Mouse (Mus musculus): ENCODE measurements around the gene Mblac1. TPM values are rescaled to one million over a fixed set of nuclear protein-coding genes. Genes with fewer than 3 reads are reported as not detected.

Mblac1 gene
- total RNA-seq (2021): 1 to 10 TPM; 7.8 to 9.3 TPM
- long read RNA-seq, experiment 1, partial matches to known transcripts: 0 of 4 reads
- long read RNA-seq, experiment 1, other reads (novel, unspliced or antisense): 0 of 4 reads
- long read RNA-seq, experiment 2, partial matches to known transcripts: 0 of 1 reads
- long read RNA-seq, experiment 2, other reads (novel, unspliced or antisense): 0 of 1 reads

- peak within 1 kb of the TSS; percentile 87 for H3K4me3 ChIP-seq
- intact Hi-C loops (cut with DNase I): no loop called here
- DNase-seq (ENCODE audit: extremely low spot score in 1 of 2, low spot score in 2 of 2): peak; percentile 82 to 86
- peak within 1 kb of the TSS; percentile 93 for H3K27ac ChIP-seq
- no peak for TF ChIP-seq CTCF (IDR thresholded peaks at IDR 0.05)
Observed at GRCm38 (mm10) chr5:138193771-138194727, at the start of gene Mblac1. TSS of gene Mblac1 (plus strand) at chr5:138194314.

- no peak for TF ChIP-seq CTCF (IDR thresholded peaks at IDR 0.05)
- intact Hi-C loops (cut with DNase I): loop anchor here (2.0 kb wide), 1 partner anchor 70 kb away; the partner anchor contains the start of gene Zkscan1
- no peak for DNase-seq (ENCODE audit: extremely low spot score in 1 of 2, low spot score in 2 of 2)
- no peak overlapping the region for H3K27ac ChIP-seq
- peak overlapping the region; percentile 84 for H3K4me3 ChIP-seq
Observed at GRCm38 (mm10) chr5:138154390-138154789, 39.7 kb upstream of the Mblac1 start.

- intact Hi-C loops (cut with DNase I): loop anchor here (1.0 to 5.0 kb wide), 4 partner anchors 38 to 368 kb away; partner anchors contain the start of genes Mepce, Zcwpw1 and Zkscan1
- H3K4me3 ChIP-seq: peak within 1 kb of the TSS; percentile 84
- peak within 1 kb of the TSS; percentile 95 for H3K27ac ChIP-seq
- peak; percentile 85 for TF ChIP-seq CTCF (IDR thresholded peaks at IDR 0.05)
- DNase-seq (ENCODE audit: extremely low spot score in 1 of 2, low spot score in 2 of 2): peak; percentile 86 to 90
Observed at GRCm38 (mm10) chr5:138155443-138155976, 38.6 kb upstream of the Mblac1 start, which contains the start of gene Zfp113. TSS of gene Zfp113 (minus strand) at chr5:138155744.

- peak overlapping the region; percentile 50 for H3K4me3 ChIP-seq
- intact Hi-C loops (cut with DNase I): loop anchor here (10.0 kb wide), 1 partner anchor 825 kb away; the partner anchor contains the start of gene Slc12a9
Observed at GRCm38 (mm10) chr5:138160224-138160762, 33.8 kb upstream of the Mblac1 start.

GRCm38 (mm10) chr5:138160842-138161665, 33.1 kb upstream of the Mblac1 start, which contains the start of gene Cops6:
TSS of gene Cops6 (plus strand) at chr5:138161071.
- no peak for TF ChIP-seq CTCF (IDR thresholded peaks at IDR 0.05)
- peak; percentile 95 to 98 for DNase-seq (ENCODE audit: extremely low spot score in 1 of 2, low spot score in 2 of 2)
- intact Hi-C loops (cut with DNase I): loop anchor here (1.0 to 10.0 kb wide), 3 partner anchors 10 to 826 kb away; partner anchors contain the start of genes Cnpy4, Slc12a9 and Taf6
- peak within 1 kb of the TSS; percentile 85 for H3K27ac ChIP-seq
- peak within 1 kb of the TSS; percentile 50 for H3K4me3 ChIP-seq

More at GRCm38 (mm10) chr5:138160224-138160762, 33.8 kb upstream of the Mblac1 start:
- DNase-seq (ENCODE audit: extremely low spot score in 1 of 2, low spot score in 2 of 2): no peak
- H3K27ac ChIP-seq: peak overlapping the region; percentile 85
- no peak for TF ChIP-seq CTCF (IDR thresholded peaks at IDR 0.05)

- Histone ChIP-seq H3K4me3 (no peak overlapping the region), H3K27ac (no peak overlapping the region)
- DNase-seq (ENCODE audit: extremely low spot score in 1 of 2, low spot score in 2 of 2): no peak
- intact Hi-C loops (cut with DNase I): loop anchor here (10.0 kb wide), 1 partner anchor 828 kb away; the partner anchor contains the start of gene Slc12a9
- TF ChIP-seq CTCF (IDR thresholded peaks at IDR 0.05): no peak
Observed at GRCm38 (mm10) chr5:138163046-138163445, 31.1 kb upstream of the Mblac1 start.

GRCm38 (mm10) chr5:138163610-138164009, 30.5 kb upstream of the Mblac1 start:
- TF ChIP-seq CTCF (IDR thresholded peaks at IDR 0.05): no peak
- H3K27ac ChIP-seq: no peak overlapping the region
- intact Hi-C loops (cut with DNase I): loop anchor here (10.0 kb wide), 1 partner anchor 829 kb away; the partner anchor contains the start of gene Slc12a9
- H3K4me3 ChIP-seq: no peak overlapping the region
- DNase-seq (ENCODE audit: extremely low spot score in 1 of 2, low spot score in 2 of 2): no peak

- no peak for TF ChIP-seq CTCF (IDR thresholded peaks at IDR 0.05)
Observed at GRCm38 (mm10) chr5:138165594-138165993, 28.5 kb upstream of the Mblac1 start.

GRCm38 (mm10) chr5:138170936-138171561, 23.1 kb upstream of the Mblac1 start:
- Histone ChIP-seq H3K4me3 (peak overlapping the region; percentile 80), H3K27ac (peak overlapping the region; percentile 98)
- DNase-seq (ENCODE audit: extremely low spot score in 1 of 2, low spot score in 2 of 2): peak; percentile 94 to 95
- intact Hi-C loops (cut with DNase I): loop anchor here (1.0 kb wide), 2 partner anchors 10 to 16 kb away; partner anchors contain the start of genes Cnpy4, Cops6 and Taf6
- TF ChIP-seq CTCF (IDR thresholded peaks at IDR 0.05): no peak; the same call in 1 of the 2 replicates

More at GRCm38 (mm10) chr5:138165594-138165993, 28.5 kb upstream of the Mblac1 start:
- Histone ChIP-seq H3K4me3 (no peak overlapping the region), H3K27ac (no peak overlapping the region)
- DNase-seq (ENCODE audit: extremely low spot score in 1 of 2, low spot score in 2 of 2): no peak
- intact Hi-C loops (cut with DNase I): loop anchor here (5.0 to 10.0 kb wide), 2 partner anchors 633 to 831 kb away; partner anchors contain the start of genes Epo, Gnb2 and Slc12a9
